Mouse (Mus musculus): ENCODE measurements around the gene Slc16a3. TPM values are rescaled to one million over a fixed set of nuclear protein-coding genes. Genes with fewer than 3 reads are reported as not detected.

Slc16a3 gene
- polyA plus RNA-seq, 1 experiment from 2014 or later, result 55.5 TPM

GRCm38 (mm10) chr11:120973318-120973717 lies 25.0 kb downstream of the Slc16a3 start:
- WGBS, result 86% methylated on average over 6 of the region's 6 CpGs
- H3K27me3 ChIP-seq (ENCODE audit: control insufficient read depth, insufficient read depth, low read length), result no peaks in the 10 kb centered on the region
- peaks cover 41% of the 10 kb centered on the region for H3K36me3 ChIP-seq (ENCODE audit: control insufficient read depth, insufficient read depth, low read length)

GRCm38 (mm10) chr11:120979711-120980426 lies 31.6 kb downstream of the Slc16a3 start:
- 92% methylated on average over 8 of the region's 8 CpGs for WGBS

More at GRCm38 (mm10) chr11:120973318-120973717, 25.0 kb downstream of the Slc16a3 start:
- no peak overlapping the region for H3K4me3 ChIP-seq (ENCODE audit: low read depth, low read length)
- H3K9me3 ChIP-seq (ENCODE audit: control insufficient read depth, low read length), result no peaks in the 10 kb centered on the region
- H3K9ac ChIP-seq (ENCODE audit: low read length), result no peak overlapping the region
- no peak for ATAC-seq (replicated peaks; ENCODE audit: low FRiP score)
- no peaks in the 10 kb centered on the region for H3K4me1 ChIP-seq (replicated peaks; ENCODE audit: control insufficient read depth, insufficient read depth, low read length)
- H3K4me2 ChIP-seq (ENCODE audit: low read depth, low read length, severe bottlenecking), result no peak overlapping the region
- no peak for DNase-seq (ENCODE audit: low spot score)
- no peak overlapping the region for H3K27ac ChIP-seq (ENCODE audit: low read depth, low read length)

GRCm38 (mm10) chr11:120980427-120981035 lies 32.3 kb downstream of the Slc16a3 start:
- no peak overlapping the region for H3K27ac ChIP-seq (ENCODE audit: low read depth, low read length)
- H3K27me3 ChIP-seq (ENCODE audit: control insufficient read depth, insufficient read depth, low read length), result no peaks in the 10 kb centered on the region
- DNase-seq (ENCODE audit: low spot score), result no peak
- no peak overlapping the region for H3K4me3 ChIP-seq (ENCODE audit: low read depth, low read length)
- H3K9me3 ChIP-seq (ENCODE audit: control insufficient read depth, low read length), result no peaks in the 10 kb centered on the region
- no peak overlapping the region for H3K9ac ChIP-seq (ENCODE audit: low read length)
- peaks cover 13% of the 10 kb centered on the region; the same call in 1 of the 2 replicates for H3K36me3 ChIP-seq (ENCODE audit: control insufficient read depth, insufficient read depth, low read length)
- 95% methylated on average over 9 of the region's 9 CpGs for WGBS
- no peak overlapping the region for H3K4me2 ChIP-seq (ENCODE audit: low read depth, low read length, severe bottlenecking)
- H3K4me1 ChIP-seq (replicated peaks; ENCODE audit: control insufficient read depth, insufficient read depth, low read length), result no peaks in the 10 kb centered on the region
- ATAC-seq (replicated peaks; ENCODE audit: low FRiP score), result no peak

More at GRCm38 (mm10) chr11:120979711-120980426, 31.6 kb downstream of the Slc16a3 start:
- H3K9ac ChIP-seq (ENCODE audit: low read length), result no peak overlapping the region
- no peaks in the 10 kb centered on the region for H3K9me3 ChIP-seq (ENCODE audit: control insufficient read depth, low read length)
- no peaks in the 10 kb centered on the region for H3K27me3 ChIP-seq (ENCODE audit: control insufficient read depth, insufficient read depth, low read length)
- no peak overlapping the region for H3K27ac ChIP-seq (ENCODE audit: low read depth, low read length)
- no peak for DNase-seq (ENCODE audit: low spot score)
- peaks cover 13% of the 10 kb centered on the region; the same call in 1 of the 2 replicates for H3K36me3 ChIP-seq (ENCODE audit: control insufficient read depth, insufficient read depth, low read length)
- H3K4me2 ChIP-seq (ENCODE audit: low read depth, low read length, severe bottlenecking), result no peak overlapping the region
- no peak overlapping the region for H3K4me3 ChIP-seq (ENCODE audit: low read depth, low read length)
- no peak for ATAC-seq (replicated peaks; ENCODE audit: low FRiP score)
- H3K4me1 ChIP-seq (replicated peaks; ENCODE audit: control insufficient read depth, insufficient read depth, low read length), result no peaks in the 10 kb centered on the region

GRCm38 (mm10) chr11:120981661-120982060 lies 33.4 kb downstream of the Slc16a3 start:
- Histone ChIP-seq H3K4me2 (ENCODE audit: low read depth, low read length, severe bottlenecking) (no peak overlapping the region), H3K4me3 (ENCODE audit: low read depth, low read length) (no peak overlapping the region), H3K36me3 (ENCODE audit: control insufficient read depth, insufficient read depth, low read length) (peaks cover 13% of the 10 kb centered on the region; the same call in 1 of the 2 replicates), H3K9ac (ENCODE audit: low read length) (no peak overlapping the region), H3K9me3 (ENCODE audit: control insufficient read depth, low read length) (no peaks in the 10 kb centered on the region), H3K27ac (ENCODE audit: low read depth, low read length) (no peak overlapping the region), H3K4me1 (replicated peaks; ENCODE audit: control insufficient read depth, insufficient read depth, low read length) (no peaks in the 10 kb centered on the region), H3K27me3 (ENCODE audit: control insufficient read depth, insufficient read depth, low read length) (no peaks in the 10 kb centered on the region)
- no peak for ATAC-seq (replicated peaks; ENCODE audit: low FRiP score)
- 93% methylated on average over 4 of the region's 4 CpGs for WGBS
- no peak for DNase-seq (ENCODE audit: low spot score)

- DNase-seq (ENCODE audit: low spot score), result no peak
- no peak for ATAC-seq (replicated peaks; ENCODE audit: low FRiP score)
- Histone ChIP-seq H3K4me3 (ENCODE audit: low read depth, low read length) (no peak overlapping the region), H3K36me3 (ENCODE audit: control insufficient read depth, insufficient read depth, low read length) (peaks cover 13% of the 10 kb centered on the region; the same call in 1 of the 2 replicates), H3K27ac (ENCODE audit: low read depth, low read length) (no peak overlapping the region), H3K27me3 (ENCODE audit: control insufficient read depth, insufficient read depth, low read length) (no peaks in the 10 kb centered on the region), H3K9me3 (ENCODE audit: control insufficient read depth, low read length) (no peaks in the 10 kb centered on the region), H3K4me1 (replicated peaks; ENCODE audit: control insufficient read depth, insufficient read depth, low read length) (no peaks in the 10 kb centered on the region), H3K4me2 (ENCODE audit: low read depth, low read length, severe bottlenecking) (no peak overlapping the region), H3K9ac (ENCODE audit: low read length) (no peak overlapping the region)
These were observed 34.2 kb downstream of the Slc16a3 start for GRCm38 (mm10) chr11:120982459-120982858.

- Histone ChIP-seq H3K4me3 (ENCODE audit: low read depth, low read length) (no peak overlapping the region), H3K27ac (ENCODE audit: low read depth, low read length) (no peak overlapping the region), H3K4me2 (ENCODE audit: low read depth, low read length, severe bottlenecking) (no peak overlapping the region), H3K9me3 (ENCODE audit: control insufficient read depth, low read length) (no peaks in the 10 kb centered on the region), H3K27me3 (ENCODE audit: control insufficient read depth, insufficient read depth, low read length) (no peaks in the 10 kb centered on the region), H3K4me1 (replicated peaks; ENCODE audit: control insufficient read depth, insufficient read depth, low read length) (peaks cover 9% of the 10 kb centered on the region), H3K36me3 (ENCODE audit: control insufficient read depth, insufficient read depth, low read length) (peaks cover 9% of the 10 kb centered on the region; the same call in 1 of the 2 replicates), H3K9ac (ENCODE audit: low read length) (no peak overlapping the region)
- no peak for ATAC-seq (replicated peaks; ENCODE audit: low FRiP score)
- 89% methylated on average over 4 of the region's 4 CpGs for WGBS
- DNase-seq (ENCODE audit: low spot score), result no peak
These were observed 36.4 kb downstream of the Slc16a3 start for GRCm38 (mm10) chr11:120984448-120985330.

- Histone ChIP-seq H3K4me3 (ENCODE audit: low read depth, low read length) (no peak overlapping the region), H3K27me3 (ENCODE audit: control insufficient read depth, insufficient read depth, low read length) (no peaks in the 10 kb centered on the region), H3K9me3 (ENCODE audit: control insufficient read depth, low read length) (no peaks in the 10 kb centered on the region), H3K36me3 (ENCODE audit: control insufficient read depth, insufficient read depth, low read length) (no peaks in the 10 kb centered on the region; the same call in 1 of the 2 replicates), H3K27ac (ENCODE audit: low read depth, low read length) (no peak overlapping the region), H3K9ac (ENCODE audit: low read length) (no peak overlapping the region), H3K4me1 (replicated peaks; ENCODE audit: control insufficient read depth, insufficient read depth, low read length) (peaks cover 14% of the 10 kb centered on the region), H3K4me2 (ENCODE audit: low read depth, low read length, severe bottlenecking) (no peak overlapping the region)
- WGBS, result 93% methylated on average over 3 of the region's 3 CpGs
- DNase-seq (ENCODE audit: low spot score) (no peak), ATAC-seq (replicated peaks; ENCODE audit: low FRiP score) (no peak)
These were observed 39.3 kb downstream of the Slc16a3 start for GRCm38 (mm10) chr11:120987608-120988007.

GRCm38 (mm10) chr11:120988410-120988809 lies 40.1 kb downstream of the Slc16a3 start:
- no peak for ATAC-seq (replicated peaks; ENCODE audit: low FRiP score)
- H3K36me3 ChIP-seq (ENCODE audit: control insufficient read depth, insufficient read depth, low read length), result no peaks in the 10 kb centered on the region; the same call in 1 of the 2 replicates
- no peak overlapping the region for H3K4me2 ChIP-seq (ENCODE audit: low read depth, low read length, severe bottlenecking)
- H3K9ac ChIP-seq (ENCODE audit: low read length), result no peak overlapping the region
- H3K27ac ChIP-seq (ENCODE audit: low read depth, low read length), result no peak overlapping the region
- H3K27me3 ChIP-seq (ENCODE audit: control insufficient read depth, insufficient read depth, low read length), result no peaks in the 10 kb centered on the region
- 77% methylated on average over 4 of the region's 4 CpGs for WGBS
- no peaks in the 10 kb centered on the region for H3K9me3 ChIP-seq (ENCODE audit: control insufficient read depth, low read length)
- 0 out of 2 replicates have a peak overlapping the region, but pooled peaks have one; percentile 0 for H3K4me3 ChIP-seq (ENCODE audit: low read depth, low read length)
- H3K4me1 ChIP-seq (replicated peaks; ENCODE audit: control insufficient read depth, insufficient read depth, low read length), result peaks cover 14% of the 10 kb centered on the region
- no peak for DNase-seq (ENCODE audit: low spot score)
